Mouse (Mus musculus) gastrocnemius, postnatal 4 days (tissue): ENCODE data around the gene Sh2d5. TPM values are rescaled to one million over a fixed set of nuclear protein-coding genes. Genes with fewer than 3 reads are reported as not detected.
A peak's percentile ranks its signal among the peaks of the same experiment; 100 is the strongest.

Experiments used
- DNase-seq, 2 experiments: peaks; one replicate each; pipeline ENCODE4 v3.0.0; 2021 to 2022; ENCODE audit warnings: low spot score in 2 of 2, mixed read lengths in 2 of 2
- long read RNA-seq, 2 experiments: library from polyadenylated mRNA; stranded (forward); transcript quantifications; one replicate each; pipeline ENCODE4 v2.0.0; 2021
- total RNA-seq, 2 experiments: library from RNA; stranded (reverse); gene quantifications; 2 replicates each; pipeline ENCODE4 v1.2.3; 2021

Sh2d5 gene
- under 1 TPM in 1 of 2 experiments, not detected in 1; 0.39 TPM for total RNA-seq
- long read RNA-seq, experiment 1, result 0 reads
- long read RNA-seq, experiment 2, partial matches to known transcripts, result 1 of 1 reads
- long read RNA-seq, experiment 2, other reads (novel, unspliced or antisense), result 0 of 1 reads

DNA sequence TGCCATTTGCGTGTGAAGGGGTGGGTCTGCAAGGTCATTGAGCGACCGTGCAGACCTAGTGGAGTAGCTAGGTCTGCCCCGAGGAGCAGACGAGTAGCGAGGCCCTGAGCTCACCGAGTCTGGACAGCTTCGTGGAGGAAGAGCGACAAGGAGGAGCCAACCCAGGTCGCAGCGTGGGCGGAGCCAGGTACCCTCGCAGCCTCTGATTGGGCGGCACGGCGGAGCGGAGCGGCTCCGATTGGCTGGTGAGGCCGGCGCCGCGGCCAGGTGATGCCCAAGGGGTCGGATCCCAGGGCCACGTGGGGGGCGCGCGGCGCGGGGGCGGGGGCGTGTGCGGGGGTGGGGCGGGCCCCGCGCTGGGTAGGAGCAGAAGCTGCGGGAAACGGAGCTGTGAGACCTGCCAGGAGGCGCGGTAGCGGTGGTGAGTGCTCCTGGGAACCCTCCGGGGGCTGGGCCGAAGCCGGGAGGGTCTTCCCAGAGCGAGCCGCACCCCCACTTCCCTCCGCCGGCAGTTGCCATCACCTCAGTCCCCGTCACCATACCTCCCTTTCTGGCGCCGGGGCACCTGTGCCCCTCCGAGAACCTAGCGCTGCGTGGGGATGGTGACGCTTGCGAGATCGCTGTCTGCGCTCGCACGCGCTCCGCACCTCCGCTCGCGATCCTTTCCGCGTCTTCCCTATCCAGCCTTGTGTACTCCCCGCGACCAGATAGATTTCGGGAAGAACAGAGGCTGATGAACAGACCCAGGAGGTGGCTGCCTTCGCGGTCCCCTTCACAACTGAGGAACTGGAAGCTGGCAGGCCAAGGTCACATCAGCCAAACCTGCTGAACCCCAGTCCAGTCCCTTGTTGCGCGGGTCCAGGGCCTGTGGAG lies at the start of gene Sh2d5, which contains the start of gene Kif17:
Gene Sh2d5 (plus strand): TSS at position 316 of the 873 bp plus-strand sequence.
Gene Kif17 (plus strand): TSS at position 348 of the 873 bp plus-strand sequence.
- no peak for DNase-seq

DNA sequence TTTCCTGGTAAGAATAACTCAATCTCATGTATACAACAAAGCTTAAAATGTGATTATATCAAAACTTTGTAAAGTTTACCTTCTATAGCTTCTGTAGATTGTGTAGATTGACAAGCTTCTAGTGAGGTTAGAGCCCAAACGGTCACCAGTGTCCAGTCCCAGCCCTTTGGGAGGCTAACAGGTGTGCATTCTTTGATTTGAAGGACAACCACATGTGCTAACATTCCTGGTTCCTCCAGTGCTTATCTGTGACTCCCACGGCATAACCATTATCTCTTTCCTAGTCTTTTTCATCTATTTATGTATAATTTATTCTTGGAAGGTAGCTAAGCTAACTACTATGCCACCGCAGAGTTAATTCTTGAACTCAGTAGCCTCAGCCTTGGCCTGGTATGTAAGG lies 49.4 kb upstream of the Sh2d5 start:
- DNase-seq, result no peak

DNA sequence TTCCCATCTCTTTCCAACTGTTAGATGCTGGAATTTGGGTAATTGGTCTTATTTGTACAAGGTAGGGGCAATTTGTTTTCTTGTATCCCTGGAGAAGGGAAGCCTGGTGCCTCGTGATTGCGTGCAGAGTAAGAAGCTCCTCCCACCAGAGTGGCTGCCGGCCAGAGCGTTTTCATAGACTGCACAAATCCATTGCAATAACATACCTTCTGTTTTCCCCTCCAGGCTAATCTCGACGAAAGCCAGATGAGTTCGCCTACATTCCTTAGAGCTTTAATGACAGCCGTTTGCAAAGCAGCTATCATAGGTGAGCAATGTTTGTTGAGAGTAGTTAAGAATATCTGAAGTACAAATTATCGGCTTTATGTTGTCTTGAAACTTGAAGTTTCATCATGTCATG lies 48.5 kb upstream of the Sh2d5 start:
- DNase-seq, result no peak

DNA sequence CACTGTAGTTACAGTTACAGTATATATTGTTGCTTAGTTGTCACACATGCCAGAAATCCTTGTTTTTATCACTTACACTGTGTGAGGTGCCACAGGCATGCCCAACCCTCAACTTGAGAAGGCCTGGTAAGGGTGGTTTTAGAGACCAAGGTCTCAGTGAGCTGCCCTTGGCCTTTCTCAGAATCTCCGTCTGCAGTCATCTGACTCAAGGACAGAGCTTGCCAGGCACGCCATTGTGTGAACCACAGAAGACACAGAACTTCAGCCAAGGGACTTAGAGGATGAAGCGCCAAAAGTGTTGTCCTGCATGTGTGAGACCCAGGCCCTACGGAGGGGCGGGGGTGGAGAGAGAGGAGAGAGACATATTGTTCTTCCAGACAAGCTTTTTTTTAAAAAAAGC lies 40.1 kb upstream of the Sh2d5 start:
- no peak for DNase-seq

DNA sequence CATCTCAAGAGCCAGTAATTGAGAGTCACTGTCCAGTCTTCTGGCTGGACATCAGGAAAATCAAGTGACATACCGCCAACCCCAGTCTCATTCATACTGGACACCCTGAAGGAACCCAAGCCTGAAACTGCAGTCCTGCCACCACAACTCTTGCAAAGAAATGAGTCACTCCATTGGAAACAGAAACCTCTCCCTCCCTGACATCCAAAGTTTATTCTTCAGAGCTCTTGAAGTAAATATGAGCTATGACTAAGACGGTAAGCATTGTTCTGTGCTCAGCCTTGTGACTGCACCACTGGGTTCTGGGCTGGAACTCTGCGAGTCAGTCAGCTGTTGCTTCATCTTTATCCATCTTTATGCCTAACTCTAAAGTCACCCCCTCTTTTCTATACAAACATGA lies 36.3 kb upstream of the Sh2d5 start:
- DNase-seq, result no peak

- DNase-seq, result no peak
Observed at GRCm38 (mm10) chr4:138215671-138216199, 34.5 kb upstream of the Sh2d5 start.

DNA sequence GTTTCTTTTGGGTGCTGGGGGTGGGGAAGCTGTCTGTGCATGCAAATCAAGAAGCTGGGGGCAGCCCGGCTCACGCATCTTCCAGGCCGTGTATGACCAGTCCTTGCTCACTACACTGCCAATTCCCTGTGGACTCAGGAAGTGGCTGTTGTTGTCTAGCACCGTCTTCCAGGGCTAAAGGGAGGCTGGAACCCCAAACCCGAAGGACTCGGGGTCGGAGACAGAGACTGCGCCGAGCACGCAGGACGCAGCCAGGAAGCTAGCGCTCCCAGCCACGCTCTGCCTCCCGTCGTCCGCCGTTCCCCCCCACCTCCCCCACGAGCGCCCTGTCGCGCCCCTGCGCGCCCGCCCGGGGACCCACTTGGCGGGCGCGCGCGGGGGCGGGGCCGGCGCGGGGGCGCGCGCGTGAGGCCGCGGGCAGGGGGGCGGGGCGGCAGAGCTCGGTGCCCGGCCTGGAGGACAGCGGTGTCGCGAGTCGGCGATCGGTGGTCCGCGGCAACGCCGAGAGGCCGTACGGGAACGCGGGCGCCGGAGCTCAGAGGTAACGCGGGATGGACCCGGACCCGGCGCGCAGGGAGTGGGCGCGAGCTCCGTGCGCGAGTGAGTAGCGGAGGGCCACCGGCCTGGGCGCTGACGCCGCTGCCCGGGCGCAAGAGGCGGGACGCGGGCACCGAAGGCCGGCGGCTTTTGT lies 33.9 kb upstream of the Sh2d5 start, which contains the start of gene Hp1bp3:
Gene Hp1bp3 (plus strand): TSS at position 97 of the 691 bp plus-strand sequence.
- peak; percentile 60 to 83 for DNase-seq

DNA sequence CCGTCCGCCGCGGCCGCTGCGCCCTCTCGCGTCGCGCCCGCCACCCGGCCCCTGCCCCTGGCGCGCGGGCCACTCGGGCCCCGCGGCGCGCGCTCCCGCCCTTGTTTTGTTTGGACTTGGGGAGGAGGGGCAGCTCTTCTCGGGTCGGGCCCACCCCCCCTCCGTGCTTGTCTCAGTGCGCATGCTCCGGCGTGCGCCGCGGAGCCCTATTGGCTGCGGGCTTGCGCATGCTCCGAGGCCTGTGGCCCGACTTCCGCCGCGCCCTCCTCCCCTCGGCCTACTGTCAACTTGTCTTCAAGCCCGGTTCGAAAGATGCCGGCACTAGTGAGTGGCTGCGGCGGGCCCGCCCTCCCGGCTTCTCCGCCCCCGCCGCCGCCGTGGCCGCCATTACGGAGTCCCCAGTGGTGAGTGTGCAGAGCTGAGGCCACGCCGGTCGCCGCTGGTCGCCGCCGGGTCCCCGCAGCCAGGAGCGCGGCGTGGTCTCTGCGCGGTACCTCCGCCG lies 33.3 kb upstream of the Sh2d5 start:
- peak; percentile 98 for DNase-seq

DNA sequence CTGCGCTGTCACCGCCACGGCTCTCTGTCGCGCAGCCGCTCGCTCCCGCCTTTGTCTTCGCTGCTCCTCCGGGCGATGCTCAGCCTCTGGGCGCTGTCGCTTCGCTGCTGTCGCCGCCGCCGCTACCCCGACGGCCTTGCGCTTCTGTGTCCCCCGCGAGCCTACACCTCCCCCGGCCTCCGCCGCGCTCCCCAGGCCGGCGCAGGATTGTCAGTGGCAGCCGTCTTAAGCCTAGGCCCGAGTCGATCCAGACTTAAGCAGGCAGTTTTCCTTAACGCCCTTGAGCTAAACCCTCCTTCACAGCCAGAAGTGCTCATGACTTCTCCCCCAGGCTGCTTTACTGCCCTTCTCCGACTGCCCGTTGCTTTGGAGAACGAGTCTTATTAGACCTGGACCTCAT lies 32.8 kb upstream of the Sh2d5 start:
- DNase-seq, result no peak

DNA sequence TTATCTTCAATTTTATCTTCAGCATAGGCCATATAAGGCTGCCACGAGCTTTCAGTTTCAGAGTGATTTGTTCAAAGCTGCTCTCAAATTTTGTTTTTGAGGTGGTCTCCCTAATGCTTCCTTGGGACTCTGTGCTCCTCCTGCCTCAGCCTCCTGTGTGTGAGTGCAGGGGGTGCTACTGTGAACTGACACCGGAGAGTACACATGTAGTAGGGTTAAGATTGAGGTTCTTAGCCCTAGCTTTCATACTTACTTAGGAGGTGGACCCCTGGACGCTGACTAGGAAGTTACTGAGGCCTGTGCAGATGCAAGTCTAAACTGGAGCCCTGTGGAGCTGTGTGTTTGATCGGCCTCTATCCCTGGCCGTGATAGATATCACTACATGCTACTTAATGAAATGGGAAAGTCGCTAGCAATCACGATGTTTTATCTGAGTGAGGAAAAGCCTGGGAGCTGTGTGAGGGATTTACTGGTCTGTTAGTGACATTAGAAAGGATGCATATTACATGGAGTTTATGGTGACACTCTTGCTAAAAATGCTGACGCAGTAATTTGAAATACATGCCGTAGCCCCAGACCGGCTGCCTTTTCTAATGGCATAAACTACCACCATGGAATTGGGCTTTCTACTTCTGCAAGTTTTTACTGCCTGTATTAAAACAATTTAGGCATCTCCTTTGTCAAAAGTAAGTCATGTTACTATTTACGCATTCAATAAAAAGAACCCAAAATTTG lies 32.1 kb upstream of the Sh2d5 start:
- DNase-seq, result no peak

DNA sequence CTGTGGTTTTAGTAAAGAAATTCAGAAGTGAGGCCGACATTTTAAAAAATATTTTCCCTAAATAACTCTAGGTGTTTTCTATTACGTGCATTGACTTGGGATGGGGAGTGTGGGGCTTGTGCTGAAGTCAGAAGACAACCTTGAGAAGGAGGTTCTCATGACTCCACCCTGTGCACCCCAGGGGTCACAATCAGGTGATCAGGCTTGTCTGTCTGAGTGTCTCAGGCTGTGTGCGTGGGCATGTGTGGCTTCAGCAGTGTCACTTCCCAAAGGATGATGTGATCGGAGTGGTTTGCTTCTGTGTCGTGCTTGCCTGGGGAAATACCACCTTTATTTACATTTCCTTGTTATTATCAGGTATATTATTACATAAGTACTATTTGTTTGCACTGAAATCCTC lies 30.9 kb upstream of the Sh2d5 start:
- DNase-seq, result no peak

DNA sequence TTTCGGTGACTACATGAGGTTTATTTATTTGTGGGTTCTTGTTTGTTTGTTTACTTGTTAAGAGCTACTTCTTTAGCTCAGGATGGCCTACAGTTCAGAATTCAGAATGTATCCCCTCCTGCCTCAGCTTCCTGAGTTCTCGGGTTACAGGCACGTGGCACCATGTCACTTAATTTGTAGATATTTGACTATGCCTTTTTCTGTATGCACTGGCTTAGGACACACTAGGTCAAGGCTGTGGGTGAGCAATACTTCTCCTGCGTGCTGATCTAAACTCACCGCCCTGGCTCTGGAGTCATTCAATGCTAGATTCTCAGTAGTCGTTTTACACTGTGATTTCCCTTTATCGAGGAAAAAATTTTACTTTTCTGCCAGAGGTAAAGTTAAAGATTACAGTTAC lies 29.4 kb upstream of the Sh2d5 start:
- no peak for DNase-seq

DNA sequence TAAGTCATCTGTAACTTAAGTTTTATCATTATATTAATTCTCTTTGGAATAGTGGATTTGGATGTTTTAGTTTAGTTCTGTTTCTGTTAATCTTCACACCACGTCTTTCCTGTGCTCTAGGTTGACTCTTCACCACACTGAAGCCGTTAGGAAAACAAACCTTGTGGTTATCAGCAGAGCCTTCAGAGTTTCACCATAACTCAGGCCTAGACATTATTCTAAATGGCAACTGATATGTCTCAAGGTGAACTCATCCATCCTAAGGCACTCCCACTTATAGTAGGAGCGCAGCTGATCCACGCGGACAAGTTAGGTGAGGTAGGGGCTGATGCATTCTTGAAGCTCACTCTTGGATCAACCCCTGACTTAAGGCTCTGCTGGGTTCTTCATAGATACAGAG lies 28.8 kb upstream of the Sh2d5 start:
- DNase-seq, result no peak

GRCm38 (mm10) chr4:138222396-138222795 lies 27.8 kb upstream of the Sh2d5 start:
- no peak for DNase-seq

- DNase-seq, result no peak
Observed at GRCm38 (mm10) chr4:138223623-138224022, 26.6 kb upstream of the Sh2d5 start.

- no peak for DNase-seq
Observed at GRCm38 (mm10) chr4:138246756-138247665, 3.2 kb upstream of the Sh2d5 start.

GRCm38 (mm10) chr4:138251819-138252218 lies 1.6 kb downstream of the Sh2d5 start:
- DNase-seq, result no peak

DNA sequence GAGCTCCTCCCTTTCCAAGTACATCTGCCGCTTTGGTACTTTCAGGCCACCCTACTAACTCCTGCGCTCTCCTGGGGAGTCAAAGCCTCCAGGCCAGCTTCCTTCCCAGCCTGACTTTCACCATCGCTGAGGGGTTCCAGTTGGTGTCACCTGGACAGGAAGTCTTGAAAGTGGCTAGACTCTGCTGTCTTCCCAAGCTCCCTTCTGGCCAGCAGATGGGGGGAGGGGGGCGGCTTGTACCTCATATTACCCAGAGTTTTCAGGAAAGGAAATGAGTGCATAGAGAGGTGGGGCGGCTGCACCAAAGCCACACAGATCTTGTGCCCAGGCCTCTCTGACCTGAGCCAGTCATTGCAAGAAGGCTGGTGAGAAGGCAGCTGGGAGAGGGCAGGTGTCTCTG lies 2.0 kb downstream of the Sh2d5 start:
- DNase-seq, result no peak

DNA sequence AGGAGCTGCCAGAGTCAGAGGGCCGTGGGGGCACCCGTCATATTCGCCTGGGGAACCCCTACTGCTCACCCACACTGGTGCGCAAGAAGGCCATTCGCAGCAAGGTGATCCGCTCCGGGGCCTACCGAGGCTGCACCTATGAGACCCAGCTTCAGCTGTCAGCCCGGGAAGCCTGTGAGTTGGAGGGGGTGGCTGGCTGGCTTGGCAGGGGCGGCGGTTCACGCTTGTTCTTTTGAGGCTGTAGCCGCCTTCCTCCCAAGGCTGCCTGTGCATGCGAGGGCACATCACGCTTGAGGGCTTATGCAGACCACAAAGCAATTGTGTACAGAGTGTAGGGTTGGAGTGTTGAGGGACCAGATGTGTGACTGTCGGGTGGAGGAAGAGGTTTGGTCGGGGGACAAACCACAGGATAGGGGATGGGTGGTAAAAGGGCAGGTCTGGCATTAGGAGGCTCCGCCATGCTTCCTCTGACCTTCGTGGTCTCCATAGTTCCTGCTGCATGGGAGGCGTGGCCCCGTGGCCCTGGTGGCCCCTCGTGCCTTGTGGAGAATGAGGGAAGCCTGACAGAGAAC lies 7.0 kb downstream of the Sh2d5 start:
- no peak for DNase-seq

DNA sequence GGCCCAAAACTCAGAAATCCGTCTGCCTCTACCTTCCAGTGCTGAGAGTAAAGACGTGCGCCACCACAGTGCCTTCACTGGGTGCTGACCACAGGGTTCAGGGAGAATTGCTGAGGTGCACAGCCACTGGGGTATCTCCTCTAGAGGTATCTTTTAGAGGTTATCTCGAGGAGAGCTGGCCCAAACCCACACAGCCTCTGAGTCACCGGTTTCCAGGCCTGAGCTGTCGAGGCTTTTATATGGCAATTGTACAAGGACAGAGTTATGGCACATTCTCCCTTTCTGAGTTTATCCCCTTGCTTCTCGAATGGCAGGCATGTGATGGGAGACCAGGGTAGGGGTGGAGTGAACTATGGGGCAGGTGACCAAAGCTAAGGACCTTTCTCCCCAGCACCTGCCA lies 8.5 kb downstream of the Sh2d5 start:
- DNase-seq, result no peak
